Mouse (Mus musculus) forebrain, embryonic 15.5 days (tissue): ENCODE measurements around the gene Cdc40. TPM values are rescaled to one million over a fixed set of nuclear protein-coding genes. Genes with fewer than 3 reads are reported as not detected.

Experiments used
- ATAC-seq: fragments of 200-750 bp; cut with Nextera tagmentation; replicated peaks from 2 replicates; pipeline ENCODE4 v1.8.0; 2017; ENCODE audit warnings: mild to moderate bottlenecking, moderate TSS enrichment, moderate library complexity
- H3K27ac ChIP-seq: fragments of 300-500 bp; sonication (generic); replicated peaks from 2 replicates; pipeline ENCODE4 v1.5.1; 2015; ENCODE audit warnings: mild to moderate bottlenecking, inconsistent platforms
- H3K27me3 ChIP-seq: fragments of 300-500 bp; sonication (generic); 2 replicates; pipeline ENCODE4 v1.6.1; 2015; ENCODE audit warnings: inconsistent platforms
- H3K36me3 ChIP-seq: fragments of 300-500 bp; sonication (generic); 2 replicates; pipeline ENCODE4 v1.6.1; 2015; ENCODE audit warnings: mild to moderate bottlenecking, inconsistent platforms
- H3K4me1 ChIP-seq: fragments of 300-500 bp; sonication (generic); 2 replicates; pipeline ENCODE4 v1.6.1; 2015; ENCODE audit warnings: inconsistent platforms
- H3K4me2 ChIP-seq: fragments of 300-500 bp; sonication (generic); replicated peaks from 2 replicates; pipeline ENCODE4 v1.6.1; 2015; ENCODE audit warnings: mild to moderate bottlenecking, inconsistent platforms
- H3K4me3 ChIP-seq: fragments of 300-500 bp; sonication (generic); 2 replicates; pipeline ENCODE4 v1.5.1; 2015; ENCODE audit warnings: mild to moderate bottlenecking, inconsistent platforms
- H3K9ac ChIP-seq: fragments of 300-500 bp; sonication (generic); replicated peaks from 2 replicates; pipeline ENCODE4 v1.6.1; 2015; ENCODE audit warnings: mild to moderate bottlenecking, inconsistent platforms
- H3K9me3 ChIP-seq: fragments of 300-500 bp; sonication (generic); 2 replicates; pipeline ENCODE4 v1.6.1; 2016; ENCODE audit warnings: inconsistent platforms
- WGBS: fragments of 180-500 bp; shearing (Covaris S2); methylation state at CpG from one replicate; pipeline ENCODE4 v1.1.7; 2015; ENCODE audit warnings: mixed read lengths; 5-methylcytosine and 5-hydroxymethylcytosine counted together
- polyA plus RNA-seq: library from polyadenylated mRNA; unstranded; fragments of >200 nt; fragmentation: Nextera tagmentation; extraction: Ambion mirVana; gene quantifications from 2 replicates; pipeline ENCODE4 v1.2.1, GENCODE M21; 2015

The Cdc40 gene
- polyA plus RNA-seq, 1 experiment from 2014 or later: 32.3 TPM

- Histone ChIP-seq H3K4me1 (peaks cover 9% of the 10 kb centered on the region), H3K9ac (no peak overlapping the region), H3K4me2 (no peak overlapping the region), H3K36me3 (no peaks in the 10 kb centered on the region), H3K27me3 (no peaks in the 10 kb centered on the region), H3K27ac (no peak overlapping the region), H3K4me3 (no peak overlapping the region), H3K9me3 (no peaks in the 10 kb centered on the region)
- ATAC-seq: no peak
- WGBS: 79% methylated on average over 2 of the region's 2 CpGs
These were observed 4.2 kb upstream of the Cdc40 start for GRCm38 (mm10) chr10:40887316-40887715.

- Histone ChIP-seq H3K36me3 (no peaks in the 10 kb centered on the region), H3K9ac (0 out of 2 replicates have a peak overlapping the region, but pooled peaks have one; percentile 15), H3K27ac (no peak overlapping the region), H3K9me3 (no peaks in the 10 kb centered on the region), H3K4me2 (peak overlapping the region; percentile 41), H3K4me3 (peak overlapping the region; percentile 30), H3K4me1 (peaks cover 27% of the 10 kb centered on the region), H3K27me3 (no peaks in the 10 kb centered on the region)
- WGBS: 34% methylated on average over 7 of the region's 7 CpGs
- no peak for ATAC-seq
These were observed 2.3 kb upstream of the Cdc40 start for GRCm38 (mm10) chr10:40885432-40885831.

- peaks cover 34% of the 10 kb centered on the region for H3K4me1 ChIP-seq
- peak; percentile 11 for ATAC-seq
These were observed 1.2 kb upstream of the Cdc40 start for GRCm38 (mm10) chr10:40884279-40884806.

GRCm38 (mm10) chr10:40883644-40884278, 650 bp upstream of the Cdc40 start:
- Histone ChIP-seq H3K4me3 (peak overlapping the region; percentile 99), H3K27me3 (no peaks in the 10 kb centered on the region), H3K27ac (peak overlapping the region; percentile 98), H3K4me2 (peak overlapping the region; percentile 49), H3K36me3 (peaks cover 3% of the 10 kb centered on the region; the same call in 1 of the 2 replicates), H3K9ac (peak overlapping the region; percentile 99), H3K9me3 (no peaks in the 10 kb centered on the region), H3K4me1 (peaks cover 34% of the 10 kb centered on the region)
- peak; percentile 92 for ATAC-seq
- WGBS: 1% methylated on average over 80 of the region's 87 CpGs

More at GRCm38 (mm10) chr10:40884279-40884806, 1.2 kb upstream of the Cdc40 start:
- no peaks in the 10 kb centered on the region for H3K27me3 ChIP-seq
- H3K4me2 ChIP-seq: peak overlapping the region; percentile 49
- under 1% methylated on average over 40 of the region's 40 CpGs for WGBS
- H3K9me3 ChIP-seq: no peaks in the 10 kb centered on the region
- H3K4me3 ChIP-seq: peak overlapping the region; percentile 99
- peak overlapping the region; percentile 99 for H3K9ac ChIP-seq
- H3K36me3 ChIP-seq: peaks cover 3% of the 10 kb centered on the region; the same call in 1 of the 2 replicates
- peak overlapping the region; percentile 98 for H3K27ac ChIP-seq

- no peak for ATAC-seq
- Histone ChIP-seq H3K36me3 (peaks cover 3% of the 10 kb centered on the region; the same call in 1 of the 2 replicates), H3K4me2 (peak overlapping the region; percentile 61), H3K9me3 (no peaks in the 10 kb centered on the region), H3K27ac (peak overlapping the region; percentile 98), H3K4me1 (peaks cover 31% of the 10 kb centered on the region), H3K9ac (peak overlapping the region; percentile 85), H3K4me3 (peak overlapping the region; percentile 99), H3K27me3 (no peaks in the 10 kb centered on the region)
- 13% methylated on average over 9 of the region's 9 CpGs for WGBS
These were observed 778 bp downstream of the Cdc40 start for GRCm38 (mm10) chr10:40882333-40882732.

GRCm38 (mm10) chr10:40881236-40881635, 1.9 kb downstream of the Cdc40 start:
- Histone ChIP-seq H3K9ac (no peak overlapping the region), H3K9me3 (no peaks in the 10 kb centered on the region), H3K27me3 (no peaks in the 10 kb centered on the region), H3K36me3 (peaks cover 3% of the 10 kb centered on the region; the same call in 1 of the 2 replicates), H3K4me1 (peaks cover 31% of the 10 kb centered on the region), H3K4me2 (no peak overlapping the region), H3K27ac (no peak overlapping the region), H3K4me3 (no peak overlapping the region)
- ATAC-seq: no peak
- WGBS: 76% methylated on average over 3 of the region's 3 CpGs

- Histone ChIP-seq H3K9ac (no peak overlapping the region), H3K9me3 (no peaks in the 10 kb centered on the region), H3K27me3 (no peaks in the 10 kb centered on the region), H3K4me2 (no peak overlapping the region), H3K36me3 (peaks cover 3% of the 10 kb centered on the region; the same call in 1 of the 2 replicates), H3K4me1 (peaks cover 26% of the 10 kb centered on the region), H3K27ac (no peak overlapping the region), H3K4me3 (no peak overlapping the region)
- 92% methylated on average over 9 of the region's 9 CpGs for WGBS
- no peak for ATAC-seq
These were observed 3.1 kb downstream of the Cdc40 start for GRCm38 (mm10) chr10:40879969-40880368.

- Histone ChIP-seq H3K9ac (no peak overlapping the region), H3K4me2 (no peak overlapping the region), H3K4me1 (peaks cover 26% of the 10 kb centered on the region), H3K27ac (no peak overlapping the region), H3K36me3 (peaks cover 3% of the 10 kb centered on the region; the same call in 1 of the 2 replicates), H3K9me3 (no peaks in the 10 kb centered on the region), H3K27me3 (no peaks in the 10 kb centered on the region), H3K4me3 (no peak overlapping the region)
- no peak for ATAC-seq
- 94% methylated on average over 3 of the region's 3 CpGs for WGBS
These were observed 4.9 kb downstream of the Cdc40 start for GRCm38 (mm10) chr10:40878246-40878645.

- no peak overlapping the region for H3K27ac ChIP-seq
- no peak for ATAC-seq
- no peaks in the 10 kb centered on the region for H3K27me3 ChIP-seq
- 78% methylated on average over 2 of the region's 2 CpGs for WGBS
- H3K4me2 ChIP-seq: no peak overlapping the region
- no peaks in the 10 kb centered on the region for H3K36me3 ChIP-seq
- no peak overlapping the region for H3K9ac ChIP-seq
- no peaks in the 10 kb centered on the region for H3K4me1 ChIP-seq
- no peak overlapping the region for H3K4me3 ChIP-seq
- no peaks in the 10 kb centered on the region for H3K9me3 ChIP-seq
These were observed 11.1 kb downstream of the Cdc40 start for GRCm38 (mm10) chr10:40872052-40872451.

- H3K9me3 ChIP-seq: no peaks in the 10 kb centered on the region
- H3K4me1 ChIP-seq: no peaks in the 10 kb centered on the region
- no peaks in the 10 kb centered on the region for H3K36me3 ChIP-seq
- 96% methylated on average over 2 of the region's 2 CpGs for WGBS
- no peaks in the 10 kb centered on the region for H3K27me3 ChIP-seq
- ATAC-seq: no peak
- no peak overlapping the region for H3K9ac ChIP-seq
- no peak overlapping the region for H3K27ac ChIP-seq
- no peak overlapping the region for H3K4me2 ChIP-seq
- no peak overlapping the region for H3K4me3 ChIP-seq
These were observed 11.8 kb downstream of the Cdc40 start for GRCm38 (mm10) chr10:40871301-40871700.

GRCm38 (mm10) chr10:40868081-40868480, 15.0 kb downstream of the Cdc40 start:
- H3K36me3 ChIP-seq: peaks cover 10% of the 10 kb centered on the region; the same call in 1 of the 2 replicates
- ATAC-seq: no peak
- no peak overlapping the region for H3K9ac ChIP-seq
- H3K4me1 ChIP-seq: no peaks in the 10 kb centered on the region
- no peaks in the 10 kb centered on the region for H3K9me3 ChIP-seq
- H3K27me3 ChIP-seq: no peaks in the 10 kb centered on the region
- no peak overlapping the region for H3K4me2 ChIP-seq
- WGBS: 98% methylated on average over 2 of the region's 2 CpGs
- no peak overlapping the region for H3K27ac ChIP-seq
- no peak overlapping the region for H3K4me3 ChIP-seq

- Histone ChIP-seq H3K27ac (no peak overlapping the region), H3K36me3 (no peaks in the 10 kb centered on the region), H3K9me3 (no peaks in the 10 kb centered on the region), H3K4me1 (0 out of 2 replicates have a peak, but pooled peaks cover 5% of the 10 kb centered on the region), H3K27me3 (no peaks in the 10 kb centered on the region), H3K4me3 (no peak overlapping the region), H3K4me2 (no peak overlapping the region), H3K9ac (no peak overlapping the region)
- ATAC-seq: no peak
- 51% methylated on average over 8 of the region's 8 CpGs for whole genome bisulfite sequencing
These were observed 25.5 kb downstream of the Cdc40 start for GRCm38 (mm10) chr10:40857599-40857998.
